Mouse (Mus musculus) cerebellum, adult 18-20 months (tissue): Measurements from ENCODE around the gene Myo5c.

ENCODE experiments used
- DNase-seq, 2 experiments: peaks; one replicate each; pipeline ENCODE4 v3.0.0; 2021

The Myo5c gene

DNA sequence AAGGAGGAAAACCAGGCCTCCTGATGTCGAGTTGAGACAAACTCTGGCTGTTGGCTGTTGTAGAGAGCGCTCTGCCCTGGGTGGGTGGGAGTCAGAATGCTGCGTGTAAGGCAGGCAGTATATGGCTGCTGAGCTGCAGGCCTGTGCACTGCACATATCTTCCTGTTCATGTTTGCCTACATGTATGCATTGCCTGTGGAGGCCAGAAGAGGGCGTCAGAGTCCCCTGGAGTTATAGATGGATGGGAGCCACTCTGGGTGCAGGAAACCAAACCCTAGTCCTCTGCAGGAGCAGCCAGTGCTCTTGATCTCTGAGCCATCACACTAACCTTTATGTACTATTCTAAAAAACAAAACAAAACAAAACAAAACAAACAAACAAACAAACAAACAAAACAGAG is 102.6 kb downstream of the Myo5c start:
- DNase-seq: no peak

DNA sequence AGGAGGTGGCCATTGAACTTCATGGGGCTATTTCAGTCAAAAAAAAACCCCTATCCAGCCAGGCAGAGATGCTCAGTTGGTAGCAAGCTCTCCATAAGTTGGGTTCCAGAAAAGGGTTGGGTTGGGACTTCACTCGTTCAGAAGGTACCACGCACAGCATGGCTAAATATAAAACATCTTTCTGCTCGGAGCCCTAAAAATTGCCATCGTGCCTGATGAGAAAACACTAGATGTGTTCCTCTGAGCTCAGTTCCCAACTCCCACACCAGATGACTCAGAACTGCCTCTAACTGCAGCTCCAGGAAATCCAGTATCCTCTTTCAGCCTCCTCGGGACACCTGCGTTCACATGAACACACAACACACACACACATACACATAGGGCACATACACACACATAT is 106.2 kb downstream of the Myo5c start:
- DNase-seq: no peak

DNA sequence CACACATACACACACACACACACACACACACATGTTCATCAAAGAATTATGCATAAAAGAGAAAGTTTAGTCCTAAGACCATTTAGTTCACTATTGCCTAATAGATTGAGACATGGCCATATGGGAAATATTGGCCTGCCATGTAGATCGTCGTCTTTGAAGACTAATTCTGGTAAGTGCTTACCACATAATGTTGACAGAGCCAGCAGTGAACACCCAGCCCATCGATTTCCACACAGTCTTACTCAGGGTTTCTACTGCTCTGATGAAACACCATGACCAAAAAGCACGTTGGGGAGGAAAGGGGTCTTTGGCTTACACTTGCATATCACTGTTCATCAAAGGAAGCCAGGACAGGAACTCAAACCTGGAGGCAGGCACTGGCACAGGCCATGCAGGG is 110.6 kb downstream of the Myo5c start:
- DNase-seq: no peak

DNA sequence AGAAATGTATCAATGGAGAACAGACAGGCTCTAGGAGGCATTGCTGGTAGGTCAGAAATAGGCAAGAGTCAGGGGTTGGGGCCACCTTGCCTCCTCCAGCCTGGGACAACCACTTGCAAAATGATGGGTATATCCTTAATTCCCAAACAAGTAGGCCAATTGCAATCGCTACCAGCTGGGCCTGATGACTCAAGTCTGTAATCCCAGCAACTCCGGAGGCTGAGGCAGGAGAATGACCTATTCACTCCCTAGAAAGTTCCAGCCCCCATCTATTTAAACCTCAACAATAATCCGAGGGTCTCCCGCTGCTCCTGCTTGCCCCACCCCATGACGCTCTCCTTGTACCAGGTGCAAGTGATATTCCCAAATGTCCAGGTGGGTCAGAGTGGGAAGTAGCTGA is 115.6 kb downstream of the Myo5c start, which contains the start of gene Bcl2l10:
Bcl2l10 (plus strand) TSS at position 301 of the 400 bp plus-strand sequence.
- no peak for DNase-seq

DNA sequence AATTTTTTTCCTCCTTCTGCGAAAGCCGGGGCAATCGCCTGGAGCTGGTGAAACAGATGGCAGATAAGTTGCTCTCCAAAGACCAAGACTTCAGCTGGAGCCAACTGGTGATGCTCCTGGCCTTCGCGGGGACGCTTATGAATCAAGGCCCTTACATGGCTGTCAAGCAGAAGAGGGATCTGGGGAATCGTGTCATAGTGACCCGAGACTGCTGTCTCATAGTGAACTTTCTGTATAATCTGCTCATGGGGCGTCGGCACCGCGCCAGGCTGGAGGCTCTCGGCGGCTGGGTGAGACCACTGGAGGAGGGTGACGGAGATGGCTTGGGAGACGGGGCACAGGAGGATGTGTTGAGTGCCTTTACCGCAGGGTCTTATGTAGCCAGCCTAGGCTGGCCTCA is 116.2 kb downstream of the Myo5c start:
- DNase-seq: no peak

DNA sequence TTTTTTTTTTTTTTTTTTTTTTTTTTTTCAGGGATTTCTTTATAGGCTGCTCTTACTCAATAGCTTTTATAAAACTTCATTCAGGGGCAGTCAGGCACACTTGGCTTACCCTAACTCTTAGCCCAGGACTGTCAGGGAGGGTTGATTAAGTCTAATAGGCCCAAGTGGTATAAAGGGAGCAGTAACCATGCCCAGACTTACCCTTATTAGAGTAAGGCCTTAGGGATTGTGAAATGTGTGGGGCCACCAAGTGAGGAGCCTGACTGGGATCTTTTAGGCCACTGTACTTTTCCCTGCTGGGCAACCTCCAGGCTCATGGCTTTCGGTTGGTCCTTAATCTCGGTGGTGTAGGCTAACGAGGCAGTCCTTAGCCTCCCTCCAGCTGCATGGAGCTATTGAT is 116.8 kb downstream of the Myo5c start:
- no peak for DNase-seq

DNA sequence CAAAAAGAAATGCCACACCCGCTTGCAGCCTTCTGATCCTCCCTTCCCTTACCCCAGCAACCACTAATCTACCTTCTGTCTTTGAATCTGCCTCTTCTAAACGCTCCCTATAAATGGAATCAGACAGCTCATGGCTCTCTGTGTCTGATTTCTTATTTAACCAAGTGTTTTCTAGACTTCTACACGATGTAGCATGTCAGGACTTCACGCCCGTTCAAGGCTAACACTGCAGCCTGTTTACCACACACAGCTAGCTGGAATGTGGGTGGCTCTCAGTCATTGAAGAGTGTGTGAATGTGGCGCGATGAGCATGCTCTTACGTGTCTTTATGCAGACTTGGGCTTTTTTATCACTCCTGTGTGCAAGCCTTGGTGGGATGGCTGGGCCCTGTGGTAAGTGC is 121.3 kb downstream of the Myo5c start:
- no peak for DNase-seq
